Mouse (Mus musculus): Measurements from ENCODE around the gene Rap1gds1.

DNA sequence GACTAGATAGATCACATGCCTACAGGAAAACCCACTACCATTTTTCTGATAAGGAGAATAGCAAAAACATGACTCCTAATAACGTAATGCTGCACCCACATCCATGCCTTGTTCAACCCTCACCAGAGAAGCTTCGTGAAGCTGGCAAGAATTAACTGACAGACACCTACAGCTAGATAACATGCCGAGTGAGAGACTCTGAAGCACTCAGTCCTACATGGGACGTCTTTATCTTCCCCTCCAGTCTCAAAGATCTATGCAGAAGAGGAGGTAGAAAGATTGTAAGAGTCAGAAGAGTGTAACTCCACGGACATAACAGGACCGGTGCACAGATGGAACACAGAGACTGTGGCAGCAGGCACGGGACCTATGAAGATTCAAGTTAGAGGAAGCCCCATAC lies 85.9 kb downstream of the Rap1gds1 start:
- TF ChIP-seq CTCF (IDR thresholded peaks at IDR 0.05; ENCODE audit: control insufficient read depth, insufficient read depth, insufficient replicate concordance, low read depth, low read length) (no peak), POLR2A (IDR thresholded peaks at IDR 0.05; ENCODE audit: control insufficient read depth, low read depth, low read length) (no peak)
